Mouse (Mus musculus) adrenal gland, postnatal 10 days (tissue): ENCODE measurements at regions not wholly inside any gene's neighbourhood (a gene's known extent, or its start where the extent isn't known, plus 50 kb on each side); places are given as distances from the start of the nearest gene placed in this dataset.

ENCODE experiments used
- DNase-seq: peaks from one replicate; pipeline ENCODE4 v3.0.0; 2021; ENCODE audit warnings: mixed read lengths

- peak; percentile 8 for DNase-seq
These were observed 1389.0 kb upstream of the Acvr2a start for GRCm38 (mm10) chr2:47424910-47425309.

- DNase-seq = no peak
These were observed 1384.1 kb upstream of the Acvr2a start for GRCm38 (mm10) chr2:47429843-47430242.

GRCm38 (mm10) chr2:47466043-47466442, 1347.9 kb upstream of the Acvr2a start:
- peak; percentile 4 for DNase-seq

GRCm38 (mm10) chr2:47491874-47492539, 1321.9 kb upstream of the Acvr2a start:
- DNase-seq = peak; percentile 47
